Mouse (Mus musculus) E14TG2a.4 (cell line): Measurements from ENCODE around the gene Rnf24.

Experiments used
- CTCF ChIP-seq: conservative IDR thresholded peaks from 2 replicates; pipeline ENCODE4 v1.5.1; 2014; ENCODE audit warnings: low read length
- POU5F1 ChIP-seq: IDR thresholded peaks from 2 replicates; pipeline ENCODE4 v1.6.1; 2014; ENCODE audit warnings: low read length, borderline replicate concordance

- TF ChIP-seq CTCF (no peak), POU5F1 (no peak)
Observed at GRCm38 (mm10) chr2:131316167-131316566, 36.5 kb downstream of the Rnf24 start.
